8 mouse cellular contexts compared by ENCODE assay signal in the genomic region with DNA sequence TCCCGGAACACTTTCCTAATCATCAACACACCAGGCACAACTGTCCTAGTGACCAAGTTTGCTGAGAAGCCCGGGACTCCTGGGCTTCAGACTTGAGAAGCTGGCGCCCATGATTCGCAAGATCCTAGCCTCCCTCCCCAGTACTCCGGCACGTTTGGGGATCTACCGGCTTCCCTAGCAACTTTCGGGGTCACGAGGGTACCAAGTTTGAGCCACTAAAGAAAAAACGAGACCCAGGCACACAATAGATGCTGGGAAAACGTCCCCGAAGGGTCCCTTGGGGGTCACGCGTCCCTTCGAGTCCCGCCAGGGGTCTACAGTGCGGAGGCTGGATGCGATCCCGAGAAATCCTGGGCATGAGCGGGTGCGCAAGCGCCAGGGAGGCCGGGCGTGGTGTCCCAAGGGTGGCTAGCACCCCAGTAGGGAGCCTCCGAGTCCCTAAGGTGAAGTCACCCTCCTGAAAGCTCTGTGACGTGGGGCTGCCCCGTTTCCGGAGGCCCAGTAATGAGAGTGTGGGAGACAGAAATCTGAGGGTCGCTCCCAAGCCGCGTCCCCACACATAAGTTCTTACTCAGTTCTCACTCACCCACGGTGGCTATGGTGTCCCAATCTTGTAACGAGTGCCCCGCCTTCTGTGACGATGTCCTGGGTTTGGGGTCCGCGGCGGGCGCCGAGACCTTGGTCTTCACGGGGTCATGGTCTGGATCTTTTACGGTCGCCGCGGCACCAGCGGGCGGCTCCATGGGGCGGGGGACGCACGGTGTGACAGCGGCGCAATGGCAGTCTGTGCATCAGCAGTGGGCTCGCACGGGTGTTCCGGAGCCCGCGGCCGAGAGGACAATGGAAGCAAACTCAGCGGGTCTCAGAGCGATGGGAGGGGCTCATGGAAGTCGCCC. TPM values are rescaled to one million over a fixed set of nuclear protein-coding genes. Genes with fewer than 3 reads are reported as not detected.
DNase-seq lines count a peak whose midpoint lies in the region; ATAC-seq and TF ChIP-seq lines count a peak whose summit lies in the region.

No protein-coding gene starts in this region.

- peak overlapping the region; percentile 73 for H3K9ac ChIP-seq in CH12.LX (ENCODE audit: insufficient read depth, low read depth)
- peak overlapping the region; percentile 60 for H3K9ac ChIP-seq in forebrain, postnatal 0 days
- H3K9ac ChIP-seq in intestine, embryonic 14.5 days (ENCODE audit: low read length): peak overlapping the region; percentile 55
- peak overlapping the region; percentile 59 for H3K9ac ChIP-seq in lung, embryonic 14.5 days
- peak overlapping the region; percentile 61 for H3K9ac ChIP-seq in neural tube, embryonic 15.5 days (replicated peaks)

- H3K4me2 ChIP-seq in CH12.LX (ENCODE audit: insufficient read depth, low read depth, poor library complexity, severe bottlenecking): peak overlapping the region; percentile 45; the same call in 1 of the 2 replicates
- peak overlapping the region; percentile 57 for H3K4me2 ChIP-seq in forebrain, postnatal 0 days (ENCODE audit: low read depth)
- peak overlapping the region; percentile 56 for H3K4me2 ChIP-seq in intestine, embryonic 14.5 days (ENCODE audit: low read length)
- H3K4me2 ChIP-seq in lung, embryonic 14.5 days: peak overlapping the region; percentile 63
- peak overlapping the region; percentile 68 for H3K4me2 ChIP-seq in neural tube, embryonic 15.5 days

- no peak for TF ChIP-seq POLR2A in CH12.LX (IDR thresholded peaks at IDR 0.05; ENCODE audit: low read depth, low read length)

- peaks cover 33% of the 10 kb centered on the region for H3K79me2 ChIP-seq in CH12.LX (replicated peaks; ENCODE audit: control insufficient read depth, extremely low read depth, insufficient read depth, poor library complexity, severe bottlenecking)

- no peak for TF ChIP-seq RAD21 in CH12.LX (IDR thresholded peaks at IDR 0.05; ENCODE audit: low read depth, low read length)

- H3K27ac ChIP-seq in CH12.LX (ENCODE audit: insufficient read depth, low read depth): peak overlapping the region; percentile 94
- peak overlapping the region; percentile 87 for H3K27ac ChIP-seq in forebrain, postnatal 0 days (ENCODE audit: low read depth, low read length)
- no peak overlapping the region for H3K27ac ChIP-seq in intestine, embryonic 14.5 days (ENCODE audit: low read depth)
- no peak overlapping the region for H3K27ac ChIP-seq in lung, embryonic 14.5 days (ENCODE audit: low read depth)
- H3K27ac ChIP-seq in neural tube, embryonic 15.5 days (replicated peaks): peak overlapping the region; percentile 83

- ATAC-seq in frontal cortex, adult (ENCODE audit: low TSS enrichment): peak; percentile 55
- peak; percentile 70 for ATAC-seq in forebrain, postnatal 0 days
- peak; percentile 61 for ATAC-seq in intestine, embryonic 14.5 days (replicated peaks; ENCODE audit: low FRiP score, low TSS enrichment, low read depth)
- ATAC-seq in lung, embryonic 14.5 days (ENCODE audit: insufficient read depth): peak; percentile 72
- peak; percentile 86 for ATAC-seq in neural tube, embryonic 15.5 days (ENCODE audit: low FRiP score)

- DNase-seq in frontal cortex, postnatal 10 days (ENCODE audit: low spot score in 2 of 2): no peak
- DNase-seq in CH12.LX (ENCODE audit: extremely low read depth): no peak
- peak; percentile 7 for DNase-seq in c-Kit-positive CD71-positive TER-119-negative erythroid progenitor cells, embryonic 14.5 days (ENCODE audit: low read depth)
- peak; percentile 34 for DNase-seq in forebrain, postnatal 0 days
- DNase-seq in intestine, embryonic 14.5 days (ENCODE audit: low spot score): peak; percentile 50
- peak; percentile 37 for DNase-seq in lung, embryonic 14.5 days

- in situ Hi-C loops in CH12.LX (cut with MboI; ENCODE audit: low pct_ligation_motif_present, low pct_unique_long_range_greater_than_20kb, low sequenced_read_pairs): loop anchor here (10.0 kb wide), 1 partner anchor 50 kb away; no protein-coding TSS in a partner anchor

- H3K36me3 ChIP-seq in CH12.LX (replicated peaks in 1 of 2; ENCODE audit: control insufficient read depth in 1 of 2, insufficient read depth in 1 of 2, low read length in 1 of 2): peaks cover 0 to 8% of the 10 kb centered on the region in 2 experiments
- H3K36me3 ChIP-seq in forebrain, postnatal 0 days (ENCODE audit: insufficient read depth): no peaks in the 10 kb centered on the region
- no peaks in the 10 kb centered on the region for H3K36me3 ChIP-seq in intestine, embryonic 14.5 days (ENCODE audit: control insufficient read depth, insufficient read depth, low read length)
- H3K36me3 ChIP-seq in lung, embryonic 14.5 days (ENCODE audit: insufficient read depth): no peaks in the 10 kb centered on the region
- H3K36me3 ChIP-seq in neural tube, embryonic 15.5 days: no peaks in the 10 kb centered on the region

- peak overlapping the region; percentile 58 to 81 (median 69) for H3K4me3 ChIP-seq in CH12.LX (replicated peaks in 1 of 3; ENCODE audit: low read depth in 2 of 3, low read length in 2 of 3, poor library complexity in 1 of 3)
- H3K4me3 ChIP-seq in forebrain, postnatal 0 days (ENCODE audit: low read depth, low read length): peak overlapping the region; percentile 56
- H3K4me3 ChIP-seq in intestine, embryonic 14.5 days (ENCODE audit: low read depth, low read length): peak overlapping the region; percentile 54
- peak overlapping the region; percentile 57 for H3K4me3 ChIP-seq in lung, embryonic 14.5 days (ENCODE audit: low read depth, low read length)
- H3K4me3 ChIP-seq in neural tube, embryonic 15.5 days (replicated peaks): peak overlapping the region; percentile 60

- no peaks in the 10 kb centered on the region for H3K27me3 ChIP-seq in CH12.LX (replicated peaks)
- no peaks in the 10 kb centered on the region for H3K27me3 ChIP-seq in forebrain, postnatal 0 days (ENCODE audit: insufficient read depth, low read length)
- no peaks in the 10 kb centered on the region for H3K27me3 ChIP-seq in intestine, embryonic 14.5 days (replicated peaks; ENCODE audit: control insufficient read depth, insufficient read depth, low read length)
- no peaks in the 10 kb centered on the region for H3K27me3 ChIP-seq in lung, embryonic 14.5 days (ENCODE audit: insufficient read depth, low read length)
- H3K27me3 ChIP-seq in neural tube, embryonic 15.5 days (replicated peaks): no peaks in the 10 kb centered on the region

- no peaks in the 10 kb centered on the region for H3K9me3 ChIP-seq in CH12.LX (replicated peaks; ENCODE audit: low read length)
- no peaks in the 10 kb centered on the region for H3K9me3 ChIP-seq in forebrain, postnatal 0 days (ENCODE audit: low read length)
- no peaks in the 10 kb centered on the region for H3K9me3 ChIP-seq in intestine, embryonic 14.5 days (ENCODE audit: control insufficient read depth, low read length)
- no peaks in the 10 kb centered on the region for H3K9me3 ChIP-seq in lung, embryonic 14.5 days (ENCODE audit: low read depth, low read length)
- no peaks in the 10 kb centered on the region for H3K9me3 ChIP-seq in neural tube, embryonic 15.5 days (replicated peaks)

- whole genome bisulfite sequencing in forebrain, postnatal 0 days: 20% methylated on average over 61 of the region's 61 CpGs
- 8% methylated on average over 61 of the region's 61 CpGs for WGBS in intestine, embryonic 14.5 days
- 14% methylated on average over 61 of the region's 61 CpGs for whole genome bisulfite sequencing in lung, embryonic 14.5 days
- 20% methylated on average over 61 of the region's 61 CpGs for WGBS in neural tube, embryonic 15.5 days

- H3K4me1 ChIP-seq in CH12.LX (ENCODE audit: control insufficient read depth in 1 of 2, insufficient read depth in 2 of 2): peaks cover 33 to 38% of the 10 kb centered on the region in 2 experiments
- H3K4me1 ChIP-seq in forebrain, postnatal 0 days (ENCODE audit: insufficient read depth): no peaks in the 10 kb centered on the region
- no peaks in the 10 kb centered on the region for H3K4me1 ChIP-seq in intestine, embryonic 14.5 days (replicated peaks; ENCODE audit: control insufficient read depth, insufficient read depth, low read length)
- H3K4me1 ChIP-seq in lung, embryonic 14.5 days (ENCODE audit: insufficient read depth): no peaks in the 10 kb centered on the region
- H3K4me1 ChIP-seq in neural tube, embryonic 15.5 days: peaks cover 17% of the 10 kb centered on the region

- dilution Hi-C loops in CH12.LX (cut with MboI; ENCODE audit: extremely low pct_ligation_motif_present, extremely low pct_unique_long_range_greater_than_20kb, low sequenced_read_pairs): no loop called here

- no peak for TF ChIP-seq CTCF in CH12.LX (conservative IDR thresholded peaks at IDR 0.05 in 1 of 2, IDR thresholded peaks at IDR 0.05 in 1 of 2; ENCODE audit: low read depth in 2 of 2, low read length in 2 of 2)
- no peak for TF ChIP-seq CTCF in forebrain, postnatal 0 days (IDR thresholded peaks at IDR 0.05; ENCODE audit: low read depth)
- no peak for TF ChIP-seq CTCF in lung, embryonic 14.5 days (IDR thresholded peaks at IDR 0.05; ENCODE audit: low read depth)

- no peak for TF ChIP-seq EP300 in CH12.LX (IDR thresholded peaks at IDR 0.05; ENCODE audit: low read length)

TF ChIP-seq in CH12.LX, 34 proteins besides CTCF, POLR2A, EP300 and RAD21 (continues in another document):
- TF ChIP-seq ETS1 (conservative IDR thresholded peaks at IDR 0.05; ENCODE audit: low read depth, low read length): 0 out of 2 replicates have a peak, but pooled peaks have one; percentile 23
- TF ChIP-seq IRF4 (IDR thresholded peaks at IDR 0.05; ENCODE audit: low read depth, low read length): peak; percentile 2; the same call in 1 of the 2 replicates
- 0 out of 2 replicates have a peak, but pooled peaks have one; percentile 32 for TF ChIP-seq UBTF (IDR thresholded peaks at IDR 0.05; ENCODE audit: low read depth, low read length)

RNA-seq across cellular contexts. Expression of a gene that starts 0.9 kb away (rescaled TPM):
- total RNA-seq in CH12.LX (2012; rRNA removed) (10.4 and 10.9 TPM in 2 replicates), CH12.LX (2014; rRNA removed) (11.5 and 13.0 TPM in 2 replicates)
- polyA plus RNA-seq in CH12.LX (2012; ENCODE audit: insufficient read length, low read depth): 12.0 and 15.2 TPM in 2 replicates
- total RNA-seq in forebrain, postnatal 0 days (2014; rRNA removed): 20.9 and 27.4 TPM in 2 replicates
- polyA plus RNA-seq in forebrain, postnatal 0 days (2015; fragmentation: Nextera tagmentation; extraction: Ambion mirVana): 18.2 and 21.7 TPM in 2 replicates
- 10.1 and 11.7 TPM in 2 replicates for polyA plus RNA-seq in intestine, embryonic 14.5 days (2014; fragmentation: Nextera tagmentation; extraction: Ambion mirVana)
- polyA plus RNA-seq in lung, embryonic 14.5 days (2014; fragmentation: Nextera tagmentation; extraction: Ambion mirVana): 14.0 and 14.9 TPM in 2 replicates
- 21.8 and 22.3 TPM in 2 replicates for polyA plus RNA-seq in neural tube, embryonic 15.5 days (2015; fragmentation: Nextera tagmentation; extraction: Ambion mirVana)

RNA-seq across cellular contexts. Expression of a gene that starts 58.2 kb away (rescaled TPM):
- not detected in 2 replicates for total RNA-seq in CH12.LX (2012; rRNA removed)
- total RNA-seq in CH12.LX (2014; rRNA removed): not detected in 2 replicates
- polyA plus RNA-seq in CH12.LX (2012; ENCODE audit: insufficient read length, low read depth): not detected in 2 replicates
- total RNA-seq in forebrain, postnatal 0 days (2014; rRNA removed): not detected in 2 replicates
- polyA plus RNA-seq in forebrain, postnatal 0 days (2015; fragmentation: Nextera tagmentation; extraction: Ambion mirVana): not detected in 2 replicates
- not detected in 2 replicates for polyA plus RNA-seq in intestine, embryonic 14.5 days (2014; fragmentation: Nextera tagmentation; extraction: Ambion mirVana)
- polyA plus RNA-seq in lung, embryonic 14.5 days (2014; fragmentation: Nextera tagmentation; extraction: Ambion mirVana): not detected in 2 replicates
- polyA plus RNA-seq in neural tube, embryonic 15.5 days (2015; fragmentation: Nextera tagmentation; extraction: Ambion mirVana): not detected in 2 replicates

Comparison
In these comparisons a context has a peak if more than half of its experiments do, and no peak if none do; other contexts are left out.
1. DNase-seq: peak in c-Kit-positive CD71-positive TER-119-negative erythroid progenitor cells, embryonic 14.5 days (single experiment), forebrain, postnatal 0 days (single experiment), intestine, embryonic 14.5 days (single experiment) and lung, embryonic 14.5 days (single experiment); none in frontal cortex, postnatal 10 days (0 of 2) and CH12.LX (single experiment).
2. H3K27ac ChIP-seq: peak in CH12.LX (single experiment), forebrain, postnatal 0 days (single experiment) and neural tube, embryonic 15.5 days (single experiment); none in intestine, embryonic 14.5 days (single experiment) and lung, embryonic 14.5 days (single experiment).
3. Peak in every context shown above with its lines, with median percentiles within 50 percentile points of each other: ATAC-seq, H3K4me2 ChIP-seq, H3K4me3 ChIP-seq and H3K9ac ChIP-seq.